ENCODE assay signal across 10 mouse cellular contexts in the genomic region with DNA sequence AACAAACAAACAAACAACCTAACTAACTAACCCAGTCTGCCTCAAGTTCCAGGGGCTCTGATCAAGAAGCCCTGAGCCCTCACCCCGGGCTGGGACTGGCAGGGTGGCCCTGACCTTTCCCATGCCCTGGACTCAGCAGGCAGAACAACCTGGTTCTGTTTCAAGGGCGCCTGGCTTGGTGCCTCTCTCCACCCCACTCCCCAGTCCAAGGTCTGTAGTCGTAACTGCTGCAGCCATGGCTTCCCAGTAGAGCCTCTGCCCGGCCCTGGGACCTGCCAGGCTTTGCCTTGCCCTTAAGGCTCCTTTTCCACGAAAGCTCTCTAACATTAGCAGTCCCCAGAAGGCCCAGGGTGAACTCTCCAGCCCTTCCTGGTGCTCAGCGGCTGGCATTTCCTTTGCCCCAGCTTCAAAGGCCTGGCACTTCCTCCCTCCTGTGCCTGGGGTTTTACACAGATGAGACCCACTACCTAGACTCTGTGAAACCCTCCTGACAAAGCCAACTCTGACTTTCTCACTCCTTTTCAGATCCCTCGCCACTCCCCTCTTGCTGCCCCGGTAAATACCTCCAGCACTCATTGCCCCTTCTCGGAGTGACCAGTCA. TPM values are rescaled to one million over a fixed set of nuclear protein-coding genes. Genes with fewer than 3 reads are reported as not detected.
A peak's percentile ranks its signal among the peaks of the same experiment; 100 is the strongest.
DNase-seq lines count a peak whose midpoint lies in the region; ATAC-seq and TF ChIP-seq lines count a peak whose summit lies in the region.
"Had no signal": no experiment of that assay in that cellular context is flagged by ENCODE, and none has a peak within 500 bp of the region (broad histone marks: within the 10 kb centered on the region; RNA-seq: fewer than 3 reads in every experiment).

No protein-coding gene starts in this region.

- H3K79me2 ChIP-seq in liver, adult 2 months (ENCODE audit: control insufficient read depth, insufficient read depth, low read length), result peaks cover 9% of the 10 kb centered on the region; the same call in 1 of the 2 replicates

- peak overlapping the region; percentile 58 for H3K9ac ChIP-seq in liver, adult 2 months (ENCODE audit: low read depth, low read length)
- no peak overlapping the region for H3K9ac ChIP-seq in liver, embryonic 12.5 days
- H3K9ac ChIP-seq: limb, embryonic 13.5 days; midbrain, embryonic 12.5 days had no signal

- no peak overlapping the region for H3K4me3 ChIP-seq in liver, adult 2 months (ENCODE audit: insufficient read depth, low read depth, low read length)
- no peak overlapping the region for H3K4me3 ChIP-seq in liver, embryonic 12.5 days
- no peak overlapping the region for H3K4me3 ChIP-seq in thymus, adult 2 months (ENCODE audit: control insufficient read depth, insufficient read depth, low read length)
- H3K4me3 ChIP-seq: limb, embryonic 13.5 days; midbrain, embryonic 12.5 days had no signal

- H3K4me2 ChIP-seq in liver, embryonic 12.5 days, result no peak overlapping the region
- H3K4me2 ChIP-seq: limb, embryonic 13.5 days; midbrain, embryonic 12.5 days had no signal

- no peaks in the 10 kb centered on the region for H3K27me3 ChIP-seq in liver, adult 2 months (ENCODE audit: control insufficient read depth, insufficient read depth, low read length)
- H3K27me3 ChIP-seq in liver, embryonic 12.5 days (replicated peaks), result peaks cover 34% of the 10 kb centered on the region
- no peaks in the 10 kb centered on the region for H3K27me3 ChIP-seq in thymus, adult 2 months (ENCODE audit: control insufficient read depth, insufficient read depth, low read length)
- H3K27me3 ChIP-seq: limb, embryonic 13.5 days had no signal

- peaks cover 14% of the 10 kb centered on the region for H3K4me1 ChIP-seq in liver, adult 2 months (ENCODE audit: control insufficient read depth, insufficient read depth, low read length)
- peaks cover under 1% of the 10 kb centered on the region for H3K4me1 ChIP-seq in liver, embryonic 12.5 days
- peaks cover 34% of the 10 kb centered on the region for H3K4me1 ChIP-seq in thymus, adult 2 months (replicated peaks; ENCODE audit: control insufficient read depth, insufficient read depth, low read length)

- DNase-seq in liver, adult 2 months (ENCODE audit: extremely low read depth, low read depth, low spot score), result peak; percentile 92
- DNase-seq in adrenal gland, postnatal 10 days, result peak; percentile 90
- peak; percentile 89 for DNase-seq in kidney, adult 9 months
- peak; percentile 60 for DNase-seq in thymus, adult 2 months
- no peak for DNase-seq in cerebellum, postnatal 25 days

- no peaks in the 10 kb centered on the region for H3K9me3 ChIP-seq in liver, embryonic 12.5 days (replicated peaks)
- H3K9me3 ChIP-seq: midbrain, embryonic 12.5 days had no signal

- no peak for TF ChIP-seq CTCF in liver, adult 2 months (IDR thresholded peaks at IDR 0.05; ENCODE audit: low read depth, low read length)
- TF ChIP-seq CTCF in thymus, adult 2 months (IDR thresholded peaks at IDR 0.05; ENCODE audit: borderline replicate concordance, control insufficient read depth, extremely low read depth, insufficient read depth, low read length, poor library complexity), result no peak

- TF ChIP-seq POLR2A in liver, adult 2 months (IDR thresholded peaks at IDR 0.05; ENCODE audit: extremely low read depth, insufficient read depth, low read length), result no peak
- TF ChIP-seq POLR2A in thymus, adult 2 months (IDR thresholded peaks at IDR 0.05; ENCODE audit: control insufficient read depth, extremely low read depth, insufficient read depth, low read length, poor library complexity), result no peak

- 31% methylated on average over 9 of the region's 9 CpGs for WGBS in liver, adult 2 months
- 54% methylated on average over 9 of the region's 9 CpGs for WGBS in liver, embryonic 12.5 days (ENCODE audit: insufficient replicate concordance)
- 38% methylated on average over 9 of the region's 9 CpGs for WGBS in thymus, adult 2 months

- H3K27ac ChIP-seq in liver, adult 2 months (replicated peaks; ENCODE audit: insufficient read depth, low read depth, low read length), result peak overlapping the region; percentile 89
- no peak overlapping the region for H3K27ac ChIP-seq in liver, embryonic 12.5 days
- no peak overlapping the region; the same call in 1 of the 2 replicates for H3K27ac ChIP-seq in thymus, adult 2 months (ENCODE audit: control insufficient read depth, insufficient read depth, low read length)
- H3K27ac ChIP-seq: limb, embryonic 13.5 days; midbrain, embryonic 12.5 days had no signal

- H3K36me3 ChIP-seq in liver, adult 2 months (ENCODE audit: control insufficient read depth, insufficient read depth, low read length), result no peaks in the 10 kb centered on the region
- no peaks in the 10 kb centered on the region for H3K36me3 ChIP-seq in liver, embryonic 12.5 days
- H3K36me3 ChIP-seq in thymus, adult 2 months (ENCODE audit: control insufficient read depth, insufficient read depth, low read length), result no peaks in the 10 kb centered on the region
- H3K36me3 ChIP-seq: limb, embryonic 13.5 days; midbrain, embryonic 12.5 days had no signal

- ATAC-seq in liver, embryonic 12.5 days, result no peak
- no peak for ATAC-seq in erythroid progenitor cell, adult 5-6 weeks (replicated peaks; ENCODE audit: low FRiP score, poor library complexity, severe bottlenecking)

RNA-seq across cellular contexts. Expression of gene Ece1, which starts 6.2 kb away (rescaled TPM):
- total RNA-seq in liver, adult 2 months (2014; rRNA removed), result 430 and 630 TPM in 2 replicates
- 55.2 and 213 TPM in 2 replicates for polyA plus RNA-seq in liver, adult 2 months (2012; rRNA removed)
- polyA plus RNA-seq in liver, embryonic 12.5 days (2016; fragmentation: Nextera tagmentation; extraction: Ambion mirVana), result 17.8 and 18.5 TPM in 2 replicates
- 100 to 1,000 TPM; 183 to 188 TPM for total RNA-seq in adrenal gland, postnatal 10 days (2021)
- polyA plus RNA-seq in thymus, adult 2 months (2012; rRNA removed), result 27.3 and 28.9 TPM in 2 replicates
- 1.7 and 2.5 TPM in 2 replicates for total RNA-seq in erythroid progenitor cell, adult 5-6 weeks (2015; ENCODE audit: low replicate concordance)
- total RNA-seq in erythroid progenitor cell, adult 5-6 weeks (2017; ENCODE audit: low replicate concordance), result 0.51 and 0.83 TPM in 2 replicates

RNA-seq across cellular contexts. Expression of gene Alpl, which starts 59.7 kb away (rescaled TPM):
- 5.1 and 6.9 TPM in 2 replicates for total RNA-seq in liver, adult 2 months (2014; rRNA removed)
- polyA plus RNA-seq in liver, adult 2 months (2012; rRNA removed), result 7.3 and 10.0 TPM in 2 replicates
- polyA plus RNA-seq in liver, embryonic 12.5 days (2016; fragmentation: Nextera tagmentation; extraction: Ambion mirVana), result 5.1 and 6.5 TPM in 2 replicates
- total RNA-seq in adrenal gland, postnatal 10 days (2021), result 10 to 100 TPM; 11.5 to 19.7 TPM
- 3.4 and 5.1 TPM in 2 replicates for polyA plus RNA-seq in thymus, adult 2 months (2012; rRNA removed)
- total RNA-seq in erythroid progenitor cell, adult 5-6 weeks (2015; ENCODE audit: low replicate concordance), result not detected in 2 replicates
- total RNA-seq in erythroid progenitor cell, adult 5-6 weeks (2017; ENCODE audit: low replicate concordance), result not detected in 2 replicates
- total RNA-seq: MEL had no signal

Comparison
In these comparisons a context has a peak if more than half of its experiments do, and no peak if none do; other contexts are left out.
1. DNase-seq: peak in liver, adult 2 months (single experiment), adrenal gland, postnatal 10 days (single experiment), kidney, adult 9 months (single experiment) and thymus, adult 2 months (single experiment); none in cerebellum, postnatal 25 days (0 of 2).
2. RNA of gene Ece1, which starts 6.2 kb away (total RNA-seq): 430 to 630 TPM in liver, adult 2 months and 183 to 188 TPM in adrenal gland, postnatal 10 days; 0.51 to 2.5 TPM in erythroid progenitor cell, adult 5-6 weeks; every median in the first group is over 10 times any median in the second.